Mouse (Mus musculus): Measurements from ENCODE around the gene Tmod1. TPM values are rescaled to one million over a fixed set of nuclear protein-coding genes. Genes with fewer than 3 reads are reported as not detected.

Gene Tmod1
- 44.9 TPM for polyA plus RNA-seq (2015; fragmentation: Illumina TruSeq; extraction: RNeasy Lipid Tissue Mini Kit (QIAGEN cat#74804); ENCODE audit: low read depth, low replicate concordance)

GRCm38 (mm10) chr4:46038892-46039751 is at the start of gene Tmod1:
Gene Tmod1, plus strand, starts transcription at chr4:46038935.

GRCm38 (mm10) chr4:46138287-46139222 is 99.8 kb downstream of the Tmod1 start, which contains the start of the genes Ncbp1 and Tstd2:
Gene Ncbp1, plus strand, starts transcription at chr4:46138613.
Gene Tstd2, minus strand, starts transcription at chr4:46138694.

Other genes with a start within 250 kb of the Tmod1 start
- 8.6 TPM for gene Aldh1b1, start 239.9 kb upstream of the Tmod1 start, polyA plus RNA-seq (2015; fragmentation: Illumina TruSeq; extraction: RNeasy Lipid Tissue Mini Kit (QIAGEN cat#74804); ENCODE audit: low read depth, low replicate concordance)
- 0.89 TPM for gene Igfbpl1, start 212.0 kb upstream of the Tmod1 start, polyA plus RNA-seq (2015; fragmentation: Illumina TruSeq; extraction: RNeasy Lipid Tissue Mini Kit (QIAGEN cat#74804); ENCODE audit: low read depth, low replicate concordance)
- gene Stra6l, start 190.3 kb upstream of the Tmod1 start, polyA plus RNA-seq (2015; fragmentation: Illumina TruSeq; extraction: RNeasy Lipid Tissue Mini Kit (QIAGEN cat#74804); ENCODE audit: low read depth, low replicate concordance): 0.07 TPM
- gene Ccdc180, start 148.6 kb upstream of the Tmod1 start, polyA plus RNA-seq (2015; fragmentation: Illumina TruSeq; extraction: RNeasy Lipid Tissue Mini Kit (QIAGEN cat#74804); ENCODE audit: low read depth, low replicate concordance): 0.80 TPM
- 34.0 TPM for gene Tdrd7, start 73.6 kb upstream of the Tmod1 start, polyA plus RNA-seq (2015; fragmentation: Illumina TruSeq; extraction: RNeasy Lipid Tissue Mini Kit (QIAGEN cat#74804); ENCODE audit: low read depth, low replicate concordance)
- gene Ncbp1, start 99.7 kb downstream of the Tmod1 start, polyA plus RNA-seq (2015; fragmentation: Illumina TruSeq; extraction: RNeasy Lipid Tissue Mini Kit (QIAGEN cat#74804); ENCODE audit: low read depth, low replicate concordance): 45.6 TPM
- gene Tstd2, start 99.8 kb downstream of the Tmod1 start, polyA plus RNA-seq (2015; fragmentation: Illumina TruSeq; extraction: RNeasy Lipid Tissue Mini Kit (QIAGEN cat#74804); ENCODE audit: low read depth, low replicate concordance): 11.1 TPM
- gene Xpa, start 157.4 kb downstream of the Tmod1 start, polyA plus RNA-seq (2015; fragmentation: Illumina TruSeq; extraction: RNeasy Lipid Tissue Mini Kit (QIAGEN cat#74804); ENCODE audit: low read depth, low replicate concordance): 13.0 TPM